Mouse (Mus musculus): ENCODE data around the gene Tmem53. TPM values are rescaled to one million over a fixed set of nuclear protein-coding genes. Genes with fewer than 3 reads are reported as not detected.

Gene Tmem53
- 10.8 and 11.6 TPM in 2 replicates for polyA plus RNA-seq (2016; fragmentation: Nextera tagmentation; extraction: Ambion mirVana)

DNA sequence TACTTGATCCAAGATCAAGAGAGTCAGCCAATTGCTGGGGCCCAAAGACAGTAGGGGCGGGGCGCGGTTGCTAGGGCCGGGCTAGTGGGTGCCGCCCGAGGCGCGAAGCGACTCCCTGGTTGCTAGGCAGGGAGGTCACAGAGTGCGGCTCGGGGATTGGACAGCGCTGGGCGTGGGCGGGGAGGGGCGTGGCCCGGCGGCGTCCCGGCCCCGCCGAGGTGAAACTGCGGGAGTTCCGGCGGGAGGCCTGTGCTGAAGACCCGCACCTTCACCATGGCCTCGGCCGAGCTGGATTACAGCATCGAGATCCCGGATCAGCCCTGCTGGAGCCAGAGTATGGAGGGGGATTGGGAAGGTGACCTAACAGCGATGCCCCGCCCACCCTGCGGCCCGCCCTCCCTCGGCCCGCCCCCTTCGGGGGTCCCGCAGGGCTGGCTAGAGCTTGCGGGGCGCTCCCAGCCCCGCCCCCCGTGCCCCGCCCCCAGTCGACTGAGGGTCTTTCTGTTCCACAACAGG, at the start of gene Tmem53, which contains the start of gene Armh1:
Gene Tmem53 (plus strand): TSS at position 151 of the 516 bp plus-strand sequence.
Gene Armh1 (minus strand): TSS at position 325 of the 516 bp plus-strand sequence.
- Histone ChIP-seq H3K27ac (replicated peaks) (peak within 1 kb of the TSS; percentile 92), H3K4me3 (peak within 1 kb of the TSS; percentile 76), H3K9me3 (no peaks in the 10 kb centered on the region), H3K36me3 (replicated peaks) (no peaks in the 10 kb centered on the region), H3K27me3 (replicated peaks; ENCODE audit: low read depth, poor library complexity, severe bottlenecking) (0 out of 2 replicates have a peak, but pooled peaks cover 5% of the 10 kb centered on the region), H3K4me1 (peaks cover 42% of the 10 kb centered on the region)
- peak; percentile 98 for DNase-seq (ENCODE audit: low spot score)
- WGBS, result under 1% methylated on average over 43 of the region's 43 CpGs

GRCm38 (mm10) chr4:117202046-117202991, 49.4 kb upstream of the Tmem53 start:
- 1% methylated on average over 25 of the region's 25 CpGs for WGBS
- DNase-seq (ENCODE audit: low spot score), result peak; percentile 61
- Histone ChIP-seq H3K4me1 (no peaks in the 10 kb centered on the region; the same call in 1 of the 2 replicates), H3K27me3 (replicated peaks; ENCODE audit: low read depth, poor library complexity, severe bottlenecking) (no peaks in the 10 kb centered on the region), H3K4me3 (peak overlapping the region; percentile 52), H3K9me3 (no peaks in the 10 kb centered on the region), H3K27ac (replicated peaks) (peak overlapping the region; percentile 94), H3K36me3 (replicated peaks) (no peaks in the 10 kb centered on the region)

DNA sequence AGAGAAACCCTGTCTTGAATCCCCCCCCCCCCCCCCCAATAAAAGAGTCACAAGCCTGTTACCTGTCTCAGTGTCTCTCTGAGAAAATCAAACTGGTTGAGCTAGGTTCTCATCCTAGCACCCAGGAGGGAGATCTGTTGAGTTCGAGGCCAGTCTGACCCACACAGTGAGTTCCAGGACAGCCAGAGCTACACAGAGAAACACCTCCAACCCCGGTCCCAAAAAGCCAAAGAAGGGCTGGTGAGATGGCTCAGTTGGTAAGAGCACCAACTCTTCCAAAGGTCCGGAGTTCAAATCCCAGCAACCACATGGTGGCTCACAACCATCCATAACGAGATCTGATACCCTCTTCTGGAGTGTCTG, 48.8 kb upstream of the Tmem53 start:
- Histone ChIP-seq H3K27ac (replicated peaks) (peak overlapping the region; percentile 55; the same call in 1 of the 2 replicates), H3K4me3 (no peak overlapping the region; the same call in 1 of the 2 replicates), H3K27me3 (replicated peaks; ENCODE audit: low read depth, poor library complexity, severe bottlenecking) (no peaks in the 10 kb centered on the region), H3K36me3 (replicated peaks) (no peaks in the 10 kb centered on the region), H3K4me1 (no peaks in the 10 kb centered on the region; the same call in 1 of the 2 replicates), H3K9me3 (no peaks in the 10 kb centered on the region)
- 63% methylated on average over 4 of the region's 4 CpGs for WGBS
- DNase-seq (ENCODE audit: low spot score), result no peak

DNA sequence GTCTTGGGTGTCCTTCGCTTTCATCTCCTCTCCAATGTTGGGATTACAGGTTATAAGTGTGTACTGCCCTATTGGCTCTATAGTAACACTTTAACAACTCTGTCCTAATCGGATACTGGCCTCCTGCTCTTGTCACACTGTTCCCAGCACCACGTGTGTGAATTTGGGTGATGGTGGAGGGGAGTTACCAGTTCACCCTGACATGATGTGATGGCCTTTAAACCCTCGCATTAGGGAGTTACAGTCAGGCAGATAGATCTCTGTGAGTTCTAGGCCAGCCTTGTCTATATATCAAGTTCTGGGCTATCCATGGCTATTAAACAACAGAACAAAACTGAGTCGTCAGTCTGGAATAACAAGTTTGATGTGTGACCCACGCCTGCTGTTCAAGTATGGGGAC, 42.2 kb upstream of the Tmem53 start:
- 77% methylated on average over 6 of the region's 6 CpGs for WGBS
- Histone ChIP-seq H3K27ac (replicated peaks) (no peak overlapping the region; the same call in 1 of the 2 replicates), H3K36me3 (replicated peaks) (no peaks in the 10 kb centered on the region), H3K4me1 (peaks cover 18% of the 10 kb centered on the region), H3K4me3 (no peak overlapping the region), H3K9me3 (no peaks in the 10 kb centered on the region), H3K27me3 (replicated peaks; ENCODE audit: low read depth, poor library complexity, severe bottlenecking) (no peaks in the 10 kb centered on the region)
- DNase-seq (ENCODE audit: low spot score), result no peak

DNA sequence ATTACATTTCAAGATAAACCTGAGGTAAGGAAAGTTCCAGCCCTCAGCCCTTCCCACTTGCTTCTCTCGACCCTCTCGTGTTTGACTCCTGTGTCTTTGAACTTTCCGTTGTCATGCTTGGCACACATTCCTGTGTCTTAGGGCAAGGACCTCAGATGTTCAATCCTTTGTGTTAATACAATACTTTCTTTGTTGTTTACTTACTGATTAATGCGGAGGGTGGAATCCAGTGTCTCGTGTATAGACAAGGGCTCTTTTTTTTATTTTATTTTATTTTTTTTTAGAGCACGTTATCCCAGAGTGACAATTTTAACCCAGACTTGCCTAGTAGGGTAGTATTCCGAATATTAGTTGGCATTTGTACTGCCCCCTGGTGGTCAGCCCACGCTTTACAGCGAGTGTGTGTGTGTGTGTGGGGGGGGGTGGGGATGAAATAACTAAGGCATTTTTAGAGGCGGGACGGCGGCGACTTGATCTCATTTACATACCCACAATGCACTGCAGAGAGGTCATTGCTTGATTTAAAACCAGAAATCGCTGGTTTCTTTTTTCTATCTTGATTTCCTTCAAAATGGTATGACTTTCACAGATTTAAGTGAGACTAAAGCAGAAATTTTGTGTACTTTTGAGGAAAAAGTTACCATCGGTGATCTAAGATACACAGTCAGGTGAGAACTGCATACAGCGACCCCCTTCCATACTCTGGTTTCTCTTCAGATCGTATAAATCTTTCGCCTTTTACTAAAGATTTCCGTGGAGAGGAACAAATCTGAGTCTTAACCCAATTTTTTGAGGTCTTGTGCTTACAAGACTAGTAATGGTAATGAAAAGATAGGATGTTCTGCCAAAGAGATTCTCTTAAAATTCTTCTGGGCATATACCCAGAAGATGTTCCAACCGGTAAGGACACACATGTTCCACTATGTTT, 41.3 kb upstream of the Tmem53 start:
- H3K4me3 ChIP-seq, result peak overlapping the region; percentile 27; the same call in 1 of the 2 replicates
- WGBS, result 3% methylated on average over 20 of the region's 20 CpGs
- peak; percentile 93 for DNase-seq (ENCODE audit: low spot score)

GRCm38 (mm10) chr4:117214250-117214649, 37.5 kb upstream of the Tmem53 start:
- H3K27me3 ChIP-seq (replicated peaks; ENCODE audit: low read depth, poor library complexity, severe bottlenecking), result no peaks in the 10 kb centered on the region
- no peak overlapping the region for H3K4me3 ChIP-seq
- peaks cover 18% of the 10 kb centered on the region for H3K4me1 ChIP-seq
- H3K9me3 ChIP-seq, result no peaks in the 10 kb centered on the region
- DNase-seq (ENCODE audit: low spot score), result no peak
- WGBS, result 83% methylated on average over 6 of the region's 6 CpGs
- no peak overlapping the region for H3K27ac ChIP-seq (replicated peaks)
- no peaks in the 10 kb centered on the region for H3K36me3 ChIP-seq (replicated peaks)

More for the DNA sequence above, 41.3 kb upstream of the Tmem53 start:
- H3K4me1 ChIP-seq, result peaks cover 18% of the 10 kb centered on the region
- no peaks in the 10 kb centered on the region for H3K9me3 ChIP-seq
- no peaks in the 10 kb centered on the region for H3K36me3 ChIP-seq (replicated peaks)
- H3K27me3 ChIP-seq (replicated peaks; ENCODE audit: low read depth, poor library complexity, severe bottlenecking), result no peaks in the 10 kb centered on the region
- peak overlapping the region; percentile 85 for H3K27ac ChIP-seq (replicated peaks)

- Histone ChIP-seq H3K36me3 (replicated peaks) (no peaks in the 10 kb centered on the region), H3K9me3 (no peaks in the 10 kb centered on the region), H3K4me3 (no peak overlapping the region), H3K4me1 (peaks cover 15% of the 10 kb centered on the region), H3K27me3 (replicated peaks; ENCODE audit: low read depth, poor library complexity, severe bottlenecking) (no peaks in the 10 kb centered on the region), H3K27ac (replicated peaks) (no peak overlapping the region)
- DNase-seq (ENCODE audit: low spot score), result no peak
- 76% methylated on average over 5 of the region's 5 CpGs for WGBS
These were observed 34.7 kb upstream of the Tmem53 start for GRCm38 (mm10) chr4:117217029-117217428.

- DNase-seq (ENCODE audit: low spot score), result peak; percentile 70
- Histone ChIP-seq H3K27ac (replicated peaks) (no peak overlapping the region), H3K36me3 (replicated peaks) (no peaks in the 10 kb centered on the region), H3K4me1 (peaks cover 2% of the 10 kb centered on the region; the same call in 1 of the 2 replicates), H3K9me3 (no peaks in the 10 kb centered on the region), H3K4me3 (no peak overlapping the region), H3K27me3 (replicated peaks; ENCODE audit: low read depth, poor library complexity, severe bottlenecking) (no peaks in the 10 kb centered on the region)
- 40% methylated on average over 10 of the region's 10 CpGs for WGBS
These were observed 33.1 kb upstream of the Tmem53 start for GRCm38 (mm10) chr4:117218517-117219219.

GRCm38 (mm10) chr4:117220741-117221515, 30.8 kb upstream of the Tmem53 start:
- no peak for DNase-seq (ENCODE audit: low spot score)
- Histone ChIP-seq H3K4me3 (no peak overlapping the region), H3K9me3 (no peaks in the 10 kb centered on the region), H3K4me1 (no peaks in the 10 kb centered on the region), H3K36me3 (replicated peaks) (no peaks in the 10 kb centered on the region), H3K27ac (replicated peaks) (no peak overlapping the region), H3K27me3 (replicated peaks; ENCODE audit: low read depth, poor library complexity, severe bottlenecking) (no peaks in the 10 kb centered on the region)
- WGBS, result 80% methylated on average over 9 of the region's 9 CpGs

DNA sequence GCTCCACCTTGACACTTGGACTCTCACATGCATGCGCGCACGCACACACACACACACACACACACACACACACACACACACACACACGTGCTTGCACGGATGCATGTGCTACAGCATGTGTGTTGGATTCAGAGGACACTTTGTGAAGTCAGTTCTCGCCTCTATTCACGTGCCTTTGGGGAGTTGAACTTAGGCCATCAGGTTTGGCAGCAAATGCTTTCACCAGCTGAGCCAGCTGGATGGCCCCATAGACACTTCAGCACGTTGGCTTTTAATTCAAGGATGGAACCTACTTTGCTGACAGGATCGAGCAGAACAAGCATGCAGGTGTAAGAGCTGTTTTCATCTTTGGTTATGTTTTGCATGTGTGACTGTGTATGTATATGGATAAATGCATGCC, 29.9 kb upstream of the Tmem53 start:
- H3K27me3 ChIP-seq (replicated peaks; ENCODE audit: low read depth, poor library complexity, severe bottlenecking), result no peaks in the 10 kb centered on the region
- 82% methylated on average over 9 of the region's 9 CpGs for WGBS
- no peak for DNase-seq (ENCODE audit: low spot score)

GRCm38 (mm10) chr4:117223001-117223400, 28.8 kb upstream of the Tmem53 start:
- no peak for DNase-seq (ENCODE audit: low spot score)
- Histone ChIP-seq H3K9me3 (no peaks in the 10 kb centered on the region), H3K36me3 (replicated peaks) (no peaks in the 10 kb centered on the region), H3K27me3 (replicated peaks; ENCODE audit: low read depth, poor library complexity, severe bottlenecking) (no peaks in the 10 kb centered on the region), H3K4me3 (no peak overlapping the region), H3K4me1 (no peaks in the 10 kb centered on the region), H3K27ac (replicated peaks) (no peak overlapping the region)
- 57% methylated on average over 5 of the region's 5 CpGs for WGBS

More for the DNA sequence above, 29.9 kb upstream of the Tmem53 start:
- Histone ChIP-seq H3K9me3 (no peaks in the 10 kb centered on the region), H3K4me1 (no peaks in the 10 kb centered on the region), H3K27ac (replicated peaks) (no peak overlapping the region), H3K36me3 (replicated peaks) (no peaks in the 10 kb centered on the region), H3K4me3 (no peak overlapping the region)

All from embryonic facial prominence, embryonic 10.5 days (tissue).